In the genomic region with DNA sequence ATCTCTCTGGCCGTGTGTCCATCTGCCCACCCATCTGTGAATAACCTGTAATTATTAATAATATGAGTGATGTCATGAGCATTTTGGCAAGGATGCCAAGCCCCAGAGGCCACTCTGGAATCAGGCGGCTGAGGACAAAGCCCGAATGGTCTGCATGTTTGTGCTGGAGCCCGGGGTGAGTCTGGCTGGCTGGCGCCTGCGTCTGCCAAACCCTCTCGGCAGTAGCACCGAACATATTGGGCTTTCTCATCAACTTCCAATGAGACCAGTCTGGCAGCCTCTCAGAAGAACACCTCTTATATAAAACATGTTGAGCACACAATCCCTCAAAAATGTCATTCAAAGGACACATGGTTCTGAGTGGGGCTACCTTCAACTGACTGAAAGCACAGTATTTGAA, we compare ENCODE assay signal across 11 mouse cellular contexts.
DNase-seq lines count a peak whose midpoint lies in the region; ATAC-seq and TF ChIP-seq lines count a peak whose summit lies in the region.
"Had no signal": no experiment of that assay in that cellular context is flagged by ENCODE, and none has a peak within 500 bp of the region (broad histone marks: within the 10 kb centered on the region; RNA-seq: fewer than 3 reads in every experiment).

No protein-coding gene starts in this region.

- no peak overlapping the region for H3K4me3 ChIP-seq in midbrain, embryonic 14.5 days (replicated peaks; ENCODE audit: low read depth, low read length)
- H3K4me3 ChIP-seq in midbrain, embryonic 11.5 days (ENCODE audit: low read depth, low read length) = no peak overlapping the region
- no peak overlapping the region for H3K4me3 ChIP-seq in forebrain, embryonic 16.5 days (replicated peaks; ENCODE audit: low read length)
- no peak overlapping the region for H3K4me3 ChIP-seq in layer of hippocampus, adult 2 months
- H3K4me3 ChIP-seq in kidney, embryonic 16.5 days (ENCODE audit: low read length) = no peak overlapping the region
- H3K4me3 ChIP-seq: embryonic facial prominence, embryonic 13.5 days; limb, embryonic 10.5 days had no signal

- no peak overlapping the region for H3K27ac ChIP-seq in midbrain, embryonic 14.5 days (replicated peaks; ENCODE audit: low read depth, low read length)
- no peak overlapping the region for H3K27ac ChIP-seq in midbrain, embryonic 11.5 days (ENCODE audit: low read depth, low read length)
- H3K27ac ChIP-seq in forebrain, embryonic 16.5 days (ENCODE audit: low read length) = no peak overlapping the region
- 0 out of 2 replicates have a peak overlapping the region, but pooled peaks have one; percentile 3 for H3K27ac ChIP-seq in layer of hippocampus, adult 2 months
- H3K27ac ChIP-seq in kidney, embryonic 16.5 days (ENCODE audit: low read length) = no peak overlapping the region
- H3K27ac ChIP-seq: embryonic facial prominence, embryonic 13.5 days; limb, embryonic 10.5 days; macrophage had no signal

- no peaks in the 10 kb centered on the region for H3K27me3 ChIP-seq in midbrain, embryonic 14.5 days (ENCODE audit: control insufficient read depth, insufficient read depth, low read length)
- no peaks in the 10 kb centered on the region for H3K27me3 ChIP-seq in midbrain, embryonic 11.5 days (ENCODE audit: control insufficient read depth, insufficient read depth, low read length)
- H3K27me3 ChIP-seq in forebrain, embryonic 16.5 days (replicated peaks; ENCODE audit: control insufficient read depth, insufficient read depth, low read length) = no peaks in the 10 kb centered on the region
- H3K27me3 ChIP-seq in kidney, embryonic 16.5 days (ENCODE audit: insufficient read depth, low read length) = no peaks in the 10 kb centered on the region
- H3K27me3 ChIP-seq: embryonic facial prominence, embryonic 13.5 days had no signal

- no peak for ATAC-seq in midbrain, embryonic 14.5 days (ENCODE audit: low FRiP score, low TSS enrichment)
- no peak for ATAC-seq in midbrain, embryonic 11.5 days (ENCODE audit: low FRiP score)
- ATAC-seq in forebrain, embryonic 16.5 days = peak; percentile 85
- ATAC-seq in kidney, embryonic 16.5 days (ENCODE audit: low FRiP score, low TSS enrichment) = no peak

- peaks cover 8% of the 10 kb centered on the region for H3K4me1 ChIP-seq in midbrain, embryonic 14.5 days (ENCODE audit: control insufficient read depth, insufficient read depth, low read length)
- H3K4me1 ChIP-seq in midbrain, embryonic 11.5 days (ENCODE audit: control insufficient read depth, insufficient read depth, low read length) = peaks cover 7% of the 10 kb centered on the region
- peaks cover 27% of the 10 kb centered on the region for H3K4me1 ChIP-seq in forebrain, embryonic 16.5 days (replicated peaks; ENCODE audit: control insufficient read depth, insufficient read depth, low read length)
- H3K4me1 ChIP-seq in kidney, embryonic 16.5 days (ENCODE audit: insufficient read depth, low read length) = peaks cover 4% of the 10 kb centered on the region

- DNase-seq in midbrain, embryonic 14.5 days = peak; percentile 27
- DNase-seq in midbrain, embryonic 11.5 days (ENCODE audit: low spot score, missing footprints) = no peak
- peak in 1 of 2 experiments; percentile 57 for DNase-seq in layer of hippocampus, adult 2 months (ENCODE audit: low spot score in 2 of 2)
- peak; percentile 53 for DNase-seq in skeletal muscle tissue, adult 2 months (ENCODE audit: low read depth, low spot score)
- no peak for DNase-seq in thymus, postnatal 14 days
- no peak for DNase-seq in lung, postnatal 25 days (ENCODE audit: low spot score)

- H3K4me2 ChIP-seq in midbrain, embryonic 14.5 days (ENCODE audit: low read length) = no peak overlapping the region
- no peak overlapping the region for H3K4me2 ChIP-seq in midbrain, embryonic 11.5 days
- no peak overlapping the region for H3K4me2 ChIP-seq in forebrain, embryonic 16.5 days (ENCODE audit: low read length)
- no peak overlapping the region for H3K4me2 ChIP-seq in kidney, embryonic 16.5 days (replicated peaks; ENCODE audit: low read depth, low read length)
- H3K4me2 ChIP-seq: embryonic facial prominence, embryonic 13.5 days had no signal

- H3K9ac ChIP-seq in midbrain, embryonic 14.5 days (replicated peaks; ENCODE audit: low read length) = no peak overlapping the region
- H3K9ac ChIP-seq in midbrain, embryonic 11.5 days (ENCODE audit: low read length) = no peak overlapping the region
- no peak overlapping the region for H3K9ac ChIP-seq in forebrain, embryonic 16.5 days (replicated peaks; ENCODE audit: low read depth, low read length)
- no peak overlapping the region for H3K9ac ChIP-seq in kidney, embryonic 16.5 days (replicated peaks; ENCODE audit: low read length)
- H3K9ac ChIP-seq: embryonic facial prominence, embryonic 13.5 days had no signal

- 72% methylated on average over 8 of the region's 8 CpGs for WGBS in midbrain, embryonic 14.5 days
- WGBS in midbrain, embryonic 11.5 days = 88% methylated on average over 8 of the region's 8 CpGs
- 31% methylated on average over 8 of the region's 8 CpGs for WGBS in forebrain, embryonic 16.5 days
- WGBS in kidney, embryonic 16.5 days = 80% methylated on average over 8 of the region's 8 CpGs

- no peaks in the 10 kb centered on the region for H3K9me3 ChIP-seq in midbrain, embryonic 14.5 days (ENCODE audit: control insufficient read depth, low read length)
- no peaks in the 10 kb centered on the region for H3K9me3 ChIP-seq in midbrain, embryonic 11.5 days (ENCODE audit: control insufficient read depth, low read length)
- no peaks in the 10 kb centered on the region for H3K9me3 ChIP-seq in forebrain, embryonic 16.5 days (ENCODE audit: control insufficient read depth, low read length)
- H3K9me3 ChIP-seq in kidney, embryonic 16.5 days (ENCODE audit: low read length) = no peaks in the 10 kb centered on the region
- H3K9me3 ChIP-seq: embryonic facial prominence, embryonic 13.5 days; limb, embryonic 10.5 days had no signal

- no peaks in the 10 kb centered on the region for H3K36me3 ChIP-seq in midbrain, embryonic 14.5 days (ENCODE audit: control insufficient read depth, insufficient read depth, low read length)
- no peaks in the 10 kb centered on the region for H3K36me3 ChIP-seq in midbrain, embryonic 11.5 days (ENCODE audit: control insufficient read depth, insufficient read depth, low read length)
- no peaks in the 10 kb centered on the region for H3K36me3 ChIP-seq in forebrain, embryonic 16.5 days (ENCODE audit: control insufficient read depth, insufficient read depth)
- H3K36me3 ChIP-seq in kidney, embryonic 16.5 days (ENCODE audit: insufficient read depth, low read length) = no peaks in the 10 kb centered on the region
- H3K36me3 ChIP-seq: embryonic facial prominence, embryonic 13.5 days; limb, embryonic 10.5 days had no signal

- TF ChIP-seq CTCF in layer of hippocampus, adult 2 months (conservative IDR thresholded peaks at IDR 0.05) = no peak

Comparison
In these comparisons a context has a peak if more than half of its experiments do, and no peak if none do; other contexts are left out.
1. DNase-seq: peak in midbrain, embryonic 14.5 days (single experiment) and skeletal muscle tissue, adult 2 months (single experiment); none in midbrain, embryonic 11.5 days (single experiment), thymus, postnatal 14 days (single experiment) and lung, postnatal 25 days (single experiment).